Mouse (Mus musculus): Measurements from ENCODE around the gene Copa.
A peak's percentile ranks its signal among the peaks of the same experiment; 100 is the strongest.

Gene Copa

DNA sequence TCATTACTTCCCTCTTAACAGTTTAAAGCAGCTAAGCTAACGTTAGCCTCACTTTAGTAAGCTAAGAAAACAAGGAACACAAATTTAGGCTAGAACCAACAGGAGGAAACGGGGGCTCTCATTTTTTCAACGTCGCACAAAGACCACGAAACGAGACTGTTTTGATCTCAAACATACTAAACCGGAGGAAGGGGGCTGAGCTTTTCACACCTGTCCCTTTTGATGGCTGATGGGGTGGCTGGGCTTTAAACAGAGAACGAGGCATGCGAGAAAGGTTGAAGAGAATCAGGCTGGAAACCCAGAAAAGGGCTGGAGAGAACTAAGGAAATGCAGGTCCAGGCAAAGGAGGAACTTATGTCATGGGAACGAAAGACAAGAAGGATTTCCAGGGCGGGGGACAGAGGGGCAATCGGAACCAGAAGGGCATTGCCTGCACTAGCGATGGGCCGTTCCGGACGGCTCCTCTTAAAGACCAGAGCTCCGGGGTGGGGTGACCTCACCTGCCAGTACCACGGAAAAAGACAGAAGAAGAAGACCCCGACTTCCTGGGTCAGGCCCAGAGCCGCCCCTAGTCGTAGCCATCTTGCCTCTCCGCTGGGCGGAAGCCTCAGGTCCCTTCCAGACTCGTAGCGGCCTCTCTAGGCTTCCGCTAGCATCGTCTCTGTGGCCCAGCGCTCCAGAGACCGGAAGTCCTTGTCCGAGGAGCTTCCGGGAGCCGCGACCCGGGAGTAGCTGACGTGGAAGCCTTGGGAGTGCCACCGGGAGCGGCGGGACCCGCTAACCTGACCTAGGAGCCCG, at the start of gene Copa, which contains the start of gene Ncstn:
Gene Copa, plus strand, starts transcription at position 429 of the 798 bp plus-strand sequence.
Gene Ncstn, minus strand, starts transcription at position 695 of the 798 bp plus-strand sequence.
- peak; percentile 87 to 90 for DNase-seq (ENCODE audit: low spot score in 2 of 2)

DNA sequence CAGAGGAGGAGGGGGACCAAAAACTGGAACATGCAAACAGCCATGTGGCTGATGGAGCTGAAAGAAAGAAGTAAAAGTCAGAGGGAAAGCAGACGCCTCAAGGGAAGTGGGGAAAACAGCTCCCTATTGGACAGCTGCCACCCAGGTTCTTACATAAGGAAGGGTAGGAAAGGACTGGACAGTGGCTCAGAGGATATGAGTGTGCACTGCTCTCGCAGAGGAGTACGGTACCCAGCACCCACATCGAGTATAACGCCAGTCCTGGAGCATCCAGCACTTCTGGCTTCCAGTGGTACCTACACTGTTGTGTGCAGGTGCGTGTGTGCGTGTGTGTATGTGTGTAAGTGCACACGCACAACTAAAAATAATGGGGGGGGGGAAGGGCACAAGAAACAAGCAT, 35.9 kb upstream of the Copa start:
- no peak for DNase-seq (ENCODE audit: low spot score in 2 of 2)

GRCm38 (mm10) chr1:172046938-172047337, 35.4 kb upstream of the Copa start:
- DNase-seq (ENCODE audit: low spot score in 2 of 2), result peak; percentile 48 to 71

GRCm38 (mm10) chr1:172048241-172048734, 34.0 kb upstream of the Copa start:
- DNase-seq (ENCODE audit: low spot score in 2 of 2), result no peak

GRCm38 (mm10) chr1:172049131-172049782, 33.1 kb upstream of the Copa start:
- DNase-seq (ENCODE audit: low spot score in 2 of 2), result no peak

DNA sequence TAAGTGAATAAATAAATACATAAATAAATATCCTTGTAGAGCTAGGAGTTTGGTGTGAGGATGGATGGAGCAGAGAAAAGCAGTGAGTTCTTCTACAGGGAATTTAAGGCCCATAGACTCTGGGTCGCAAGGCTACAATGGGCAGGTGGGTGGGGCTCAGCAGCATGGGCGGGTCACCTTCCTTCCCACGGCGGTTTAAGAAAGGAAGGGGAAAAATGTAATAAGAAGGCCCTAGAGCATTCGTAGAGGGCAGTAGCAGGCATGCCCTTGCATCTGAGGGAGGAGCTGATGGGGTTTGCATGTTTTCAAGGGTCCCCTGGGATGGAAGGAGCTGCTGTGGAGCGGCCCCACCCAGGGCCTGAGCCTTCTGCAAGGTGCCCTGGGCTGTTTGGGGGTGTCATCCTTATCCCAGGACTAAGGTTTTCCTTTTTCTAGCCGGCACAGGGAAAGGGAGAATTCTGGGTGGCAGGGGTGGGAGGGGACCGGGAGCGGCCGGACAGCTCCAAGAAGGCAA, 29.5 kb upstream of the Copa start:
- no peak for DNase-seq (ENCODE audit: low spot score in 2 of 2)

GRCm38 (mm10) chr1:172053541-172054440, 28.5 kb upstream of the Copa start:
- DNase-seq (ENCODE audit: low spot score in 2 of 2), result no peak

DNA sequence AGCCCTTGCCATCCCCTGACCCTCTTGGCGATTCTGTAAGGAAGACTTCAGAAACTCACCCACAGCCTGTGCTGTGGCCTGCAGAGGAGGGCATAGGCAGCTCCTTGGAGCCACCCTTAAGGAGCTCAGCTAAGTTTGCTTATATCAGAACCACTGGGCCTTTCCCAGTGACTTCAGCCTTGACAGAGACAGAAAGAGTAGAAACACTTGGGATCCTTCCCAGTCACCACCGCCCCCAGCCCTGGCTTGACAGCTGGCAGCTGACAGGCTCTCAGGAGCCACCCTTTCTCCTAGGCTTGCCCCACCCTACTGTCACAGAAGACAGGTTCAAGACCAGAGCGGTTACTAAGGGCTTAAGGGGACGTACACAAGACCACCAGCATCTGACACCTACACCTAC, 26.1 kb upstream of the Copa start:
- no peak for DNase-seq (ENCODE audit: low spot score in 2 of 2)

GRCm38 (mm10) chr1:172057491-172057921, 24.8 kb upstream of the Copa start, which contains the start of gene Nhlh1:
Nhlh1 (minus strand) TSS chr1:172057573.
- DNase-seq (ENCODE audit: low spot score in 2 of 2), result no peak

GRCm38 (mm10) chr1:172058321-172058720, 24.0 kb upstream of the Copa start:
- no peak for DNase-seq (ENCODE audit: low spot score in 2 of 2)

- DNase-seq (ENCODE audit: low spot score in 2 of 2), result no peak
These were observed 23.5 kb upstream of the Copa start for GRCm38 (mm10) chr1:172058874-172059273.

GRCm38 (mm10) chr1:172060659-172061058, 21.7 kb upstream of the Copa start:
- no peak for DNase-seq (ENCODE audit: low spot score in 2 of 2)

DNA sequence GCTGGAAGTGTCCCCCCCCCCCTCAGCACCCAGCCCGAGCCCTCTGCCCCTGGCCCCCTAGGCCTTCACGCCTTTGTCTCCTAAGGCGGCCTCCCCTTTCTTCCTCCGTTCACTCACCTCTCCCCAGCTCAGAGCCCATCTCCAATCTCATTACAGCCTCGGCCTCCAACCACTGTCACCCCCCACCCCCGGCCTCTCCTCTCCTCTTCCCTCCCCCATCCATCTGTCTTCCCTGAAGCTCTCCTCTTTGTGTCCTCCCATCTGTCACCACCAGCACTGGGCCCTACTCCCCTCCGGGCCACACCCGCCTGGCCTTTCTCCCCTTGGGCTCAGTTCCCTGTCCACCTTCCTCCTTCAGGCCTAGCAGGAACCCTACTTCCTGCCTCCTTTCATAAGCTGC, 21.1 kb upstream of the Copa start:
- DNase-seq (ENCODE audit: low spot score in 2 of 2), result no peak

GRCm38 (mm10) chr1:172062101-172062500, 20.2 kb upstream of the Copa start:
- no peak for DNase-seq (ENCODE audit: low spot score in 2 of 2)

DNA sequence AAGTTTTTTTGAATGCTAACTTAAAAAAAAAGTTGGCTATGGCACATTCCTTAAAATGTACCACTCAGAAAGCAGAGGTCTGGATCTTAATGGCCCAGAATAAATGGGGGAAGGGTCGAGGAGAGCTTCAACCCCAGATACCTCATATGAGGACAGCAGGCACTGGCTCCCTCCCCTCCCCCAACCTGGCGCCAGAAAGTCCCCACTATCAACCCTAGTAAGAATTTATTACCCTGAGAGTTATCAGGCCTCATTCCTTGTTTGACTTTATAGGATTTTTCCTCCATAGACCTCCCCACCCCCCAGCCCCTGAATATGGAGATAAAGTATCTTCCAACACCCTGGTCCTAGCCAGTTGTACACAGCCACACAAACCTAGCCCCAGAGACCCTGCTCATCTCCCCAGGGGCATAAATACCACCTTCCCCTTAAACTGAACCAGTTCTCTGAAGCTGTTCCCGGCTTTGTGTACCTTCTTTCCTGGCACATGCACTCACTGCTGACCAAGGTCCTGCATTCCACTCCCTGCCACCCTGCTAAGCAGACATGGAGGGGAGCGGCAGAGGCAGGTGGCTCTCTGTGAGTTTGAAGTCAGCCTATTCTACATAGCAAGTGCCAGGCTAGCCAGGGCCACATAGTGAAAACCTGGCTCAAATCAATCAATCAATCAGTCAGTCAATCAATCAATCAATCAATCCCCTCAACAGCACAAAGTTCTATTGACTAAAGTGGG, 18.9 kb upstream of the Copa start:
- DNase-seq (ENCODE audit: low spot score in 2 of 2), result no peak

GRCm38 (mm10) chr1:172064613-172065141, 17.7 kb upstream of the Copa start:
- DNase-seq (ENCODE audit: low spot score in 2 of 2), result no peak

DNA sequence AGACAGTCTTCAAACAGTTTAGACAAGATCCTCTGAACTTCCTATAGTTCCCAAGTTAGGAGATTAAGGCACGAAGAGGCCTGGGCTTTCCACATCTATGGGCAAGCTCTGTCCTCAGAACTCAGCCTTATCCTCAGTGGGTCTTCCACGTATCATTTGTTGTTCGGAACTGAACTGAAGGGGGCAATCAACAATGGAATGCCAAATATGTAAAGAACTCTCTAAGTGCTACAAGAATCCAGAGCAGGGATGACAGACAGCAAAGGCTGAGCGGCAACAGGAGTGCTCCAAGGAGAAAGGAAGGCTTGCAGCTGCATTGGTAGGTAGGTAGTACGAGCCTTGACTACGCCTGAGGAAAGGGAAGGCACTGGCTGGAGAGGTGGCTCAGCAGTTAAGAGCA, 12.1 kb upstream of the Copa start:
- DNase-seq (ENCODE audit: low spot score in 2 of 2), result no peak

DNA sequence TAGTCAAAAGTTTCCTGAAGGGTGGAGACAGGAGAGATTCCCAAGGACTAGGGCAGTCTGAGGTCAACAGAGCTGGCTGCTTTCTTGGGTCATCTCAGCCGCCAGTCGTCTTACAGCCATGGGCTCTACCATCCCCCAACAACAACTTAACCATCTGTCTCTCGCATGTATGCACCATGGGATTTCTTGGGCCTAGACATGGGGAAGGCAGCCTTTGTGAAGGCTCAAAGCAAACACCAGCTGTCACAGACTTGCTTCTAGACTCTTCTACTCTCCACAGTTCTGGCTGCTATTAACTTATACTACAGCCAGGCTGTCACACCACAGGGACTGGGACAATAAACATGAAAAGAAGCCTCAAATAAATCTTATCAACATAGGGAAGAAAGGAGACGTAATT, 10.8 kb upstream of the Copa start:
- no peak for DNase-seq (ENCODE audit: low spot score in 2 of 2)

GRCm38 (mm10) chr1:172072604-172073003, 9.7 kb upstream of the Copa start:
- DNase-seq (ENCODE audit: low spot score in 2 of 2), result no peak

- no peak for DNase-seq (ENCODE audit: low spot score in 2 of 2)
These were observed 4.3 kb upstream of the Copa start for GRCm38 (mm10) chr1:172077981-172078380.
